Mouse (Mus musculus): ENCODE measurements around the gene Tex37.

Gene Tex37

DNA sequence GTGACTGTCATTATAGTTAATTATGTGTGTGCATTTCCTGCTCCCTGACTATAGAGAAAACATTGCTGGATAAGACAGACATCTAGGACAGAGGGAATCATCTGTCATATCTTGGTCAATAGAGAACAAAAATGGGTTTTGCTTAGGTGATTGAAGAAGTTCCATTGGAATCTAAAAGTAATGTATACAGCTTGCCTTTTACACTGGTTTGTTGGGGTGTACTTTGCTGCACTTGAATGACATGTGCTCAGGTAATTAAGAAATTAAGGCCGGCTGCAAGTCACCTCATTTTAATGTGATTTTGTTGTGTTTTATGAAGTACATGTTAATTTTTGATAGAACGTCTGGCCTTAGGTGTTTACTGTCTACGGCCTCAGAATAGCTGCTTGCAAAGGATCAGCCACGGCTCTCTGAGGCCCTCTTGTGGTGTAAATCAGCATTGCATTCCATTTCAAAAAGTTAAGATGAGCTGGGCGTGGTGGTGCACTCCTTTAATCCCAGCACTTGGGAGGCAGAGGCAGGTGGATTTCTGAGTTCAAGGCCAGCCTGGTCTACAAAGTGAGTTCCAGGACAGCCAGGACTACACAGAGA, 37.9 kb downstream of the Tex37 start:
- DNase-seq = peak; percentile 69

DNA sequence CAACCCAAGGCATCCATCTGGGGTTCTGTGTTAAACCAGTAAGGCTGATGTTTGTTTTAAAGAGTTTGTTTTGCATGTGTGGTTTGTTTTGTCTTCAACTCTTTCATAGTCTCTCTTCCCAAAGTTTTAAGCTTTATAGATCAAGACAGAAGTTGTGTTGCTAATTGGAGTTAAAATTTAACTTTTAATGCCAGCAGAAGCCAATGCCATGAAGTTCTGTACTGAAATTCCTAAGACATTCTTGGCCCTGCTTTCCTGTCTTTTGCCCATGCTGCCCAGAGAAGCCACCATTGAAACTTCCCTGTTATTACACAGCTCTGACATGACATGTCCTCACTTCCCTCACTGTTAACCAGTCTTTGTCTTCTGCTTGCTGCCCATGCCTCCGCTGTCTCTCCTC, 43.7 kb downstream of the Tex37 start:
- DNase-seq = no peak

- DNase-seq = peak; percentile 29
These were observed 44.5 kb downstream of the Tex37 start for GRCm38 (mm10) chr6:70874035-70874775.

- no peak for DNase-seq
These were observed 46.2 kb downstream of the Tex37 start for GRCm38 (mm10) chr6:70872570-70872969.

- peak; percentile 78 for DNase-seq
These were observed 46.6 kb downstream of the Tex37 start for GRCm38 (mm10) chr6:70872128-70872527.

- DNase-seq = no peak
These were observed 47.2 kb downstream of the Tex37 start for GRCm38 (mm10) chr6:70871511-70871980.

GRCm38 (mm10) chr6:70867297-70867696, 51.4 kb downstream of the Tex37 start:
- no peak for DNase-seq

DNA sequence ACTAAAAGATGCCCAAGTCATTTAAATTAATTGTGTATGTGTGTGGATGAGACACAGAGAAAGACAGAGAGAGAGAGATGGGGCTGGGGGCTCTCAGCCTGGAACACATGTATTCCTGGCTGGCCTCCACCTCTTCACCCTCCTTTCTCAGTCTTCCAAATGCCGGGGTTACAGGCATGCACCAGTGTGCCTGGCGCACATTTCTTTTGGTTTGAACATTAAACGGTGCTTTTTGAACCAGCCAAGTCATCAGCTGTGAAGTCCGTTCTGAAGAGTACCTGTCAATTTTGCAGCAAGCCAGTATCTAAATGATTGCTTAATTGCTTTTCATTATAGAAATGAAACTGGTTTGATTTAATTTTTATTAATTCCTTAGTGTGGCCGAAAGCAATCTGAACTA, 52.0 kb downstream of the Tex37 start:
- no peak for DNase-seq

- no peak for DNase-seq
These were observed 54.4 kb downstream of the Tex37 start for GRCm38 (mm10) chr6:70864285-70864684.

Data from cerebellum, adult 11-12 months (tissue).